Mouse (Mus musculus) adrenal gland, adult 18-20 months (tissue): ENCODE results near the gene Kcnc2. TPM values are rescaled to one million over a fixed set of nuclear protein-coding genes. Genes with fewer than 3 reads are reported as not detected.
"Not testable (repeated sequence)": the region's sequence is repeated elsewhere in the genome, so short reads cannot be mapped to it uniquely, and the experiment has no call there.

ENCODE experiments used
- DNase-seq, 2 experiments: peaks; one replicate each; pipeline ENCODE4 v3.0.0; 2021 to 2022; ENCODE audit warnings: low spot score in 2 of 2
- long read RNA-seq, 2 experiments: library from polyadenylated mRNA; stranded (forward); transcript quantifications; one replicate each; pipeline ENCODE4 v2.0.0; 2021
- total RNA-seq, 2 experiments: library from RNA; stranded (reverse); gene quantifications; 1 replicate in 1 of 2; 2 replicates in 1 of 2; pipeline ENCODE4 v1.2.3; 2021

The Kcnc2 gene
- total RNA-seq, result under 1 TPM in 1 of 2 experiments, not detected in 1; 0.13 TPM
- long read RNA-seq, experiment 1, result 0 reads
- long read RNA-seq, experiment 2, partial matches to known transcripts, result 0 of 1 reads
- long read RNA-seq, experiment 2, other reads (novel, unspliced or antisense), result 1 of 1 reads

- no peak for DNase-seq
Observed at GRCm38 (mm10) chr10:112270887-112271802, at the start of gene Kcnc2. Gene Kcnc2, plus strand, starts transcription at chr10:112271121.

- DNase-seq, result no peak
Observed at GRCm38 (mm10) chr10:112227073-112227472, 43.8 kb upstream of the Kcnc2 start.

- not testable (repeated sequence) for DNase-seq
Observed at GRCm38 (mm10) chr10:112229091-112229843, 41.7 kb upstream of the Kcnc2 start.

- DNase-seq, result not testable (repeated sequence)
Observed at GRCm38 (mm10) chr10:112232733-112233132, 38.2 kb upstream of the Kcnc2 start.

- DNase-seq, result not testable (repeated sequence)
Observed at GRCm38 (mm10) chr10:112235396-112235940, 35.5 kb upstream of the Kcnc2 start.

- DNase-seq, result no peak
Observed at GRCm38 (mm10) chr10:112248273-112248672, 22.6 kb upstream of the Kcnc2 start.

GRCm38 (mm10) chr10:112263467-112263866, 7.5 kb upstream of the Kcnc2 start:
- DNase-seq, result no peak

GRCm38 (mm10) chr10:112269481-112269880, 1.4 kb upstream of the Kcnc2 start:
- DNase-seq, result no peak

- DNase-seq, result peak; percentile 13 to 21
Observed at GRCm38 (mm10) chr10:112269939-112270781, 761 bp upstream of the Kcnc2 start.

GRCm38 (mm10) chr10:112271803-112272165, 863 bp downstream of the Kcnc2 start:
- DNase-seq, result no peak

- peak in 1 of 2 experiments; percentile 18 for DNase-seq
Observed at GRCm38 (mm10) chr10:112272171-112272570, 1.2 kb downstream of the Kcnc2 start.

- no peak for DNase-seq
Observed at GRCm38 (mm10) chr10:112277996-112278395, 7.1 kb downstream of the Kcnc2 start.

- DNase-seq, result no peak
Observed at GRCm38 (mm10) chr10:112315136-112315535, 44.2 kb downstream of the Kcnc2 start.

- DNase-seq, result no peak
Observed at GRCm38 (mm10) chr10:112317783-112318182, 46.9 kb downstream of the Kcnc2 start.

GRCm38 (mm10) chr10:112357669-112358362, 86.9 kb downstream of the Kcnc2 start:
- no peak for DNase-seq

GRCm38 (mm10) chr10:112358363-112358704, 87.4 kb downstream of the Kcnc2 start:
- DNase-seq, result no peak

GRCm38 (mm10) chr10:112360704-112361103, 89.8 kb downstream of the Kcnc2 start:
- DNase-seq, result no peak

GRCm38 (mm10) chr10:112368369-112368768, 97.4 kb downstream of the Kcnc2 start:
- no peak for DNase-seq

GRCm38 (mm10) chr10:112377163-112377562, 106.2 kb downstream of the Kcnc2 start:
- DNase-seq, result no peak

- DNase-seq, result no peak
Observed at GRCm38 (mm10) chr10:112378465-112378864, 107.5 kb downstream of the Kcnc2 start.
